Mouse (Mus musculus): ENCODE measurements around the gene Rbbp8nl.
"Not testable (repeated sequence)": the region's sequence is repeated elsewhere in the genome, so short reads cannot be mapped to it uniquely, and the experiment has no call there.

The Rbbp8nl gene

GRCm38 (mm10) chr2:180290503-180290902 is 824 bp upstream of the Rbbp8nl start:
- no peak for DNase-seq (ENCODE audit: low read depth in 2 of 2, low spot score in 2 of 2)

GRCm38 (mm10) chr2:180288966-180289365 is 713 bp downstream of the Rbbp8nl start:
- no peak for DNase-seq (ENCODE audit: low read depth in 2 of 2, low spot score in 2 of 2)

DNA sequence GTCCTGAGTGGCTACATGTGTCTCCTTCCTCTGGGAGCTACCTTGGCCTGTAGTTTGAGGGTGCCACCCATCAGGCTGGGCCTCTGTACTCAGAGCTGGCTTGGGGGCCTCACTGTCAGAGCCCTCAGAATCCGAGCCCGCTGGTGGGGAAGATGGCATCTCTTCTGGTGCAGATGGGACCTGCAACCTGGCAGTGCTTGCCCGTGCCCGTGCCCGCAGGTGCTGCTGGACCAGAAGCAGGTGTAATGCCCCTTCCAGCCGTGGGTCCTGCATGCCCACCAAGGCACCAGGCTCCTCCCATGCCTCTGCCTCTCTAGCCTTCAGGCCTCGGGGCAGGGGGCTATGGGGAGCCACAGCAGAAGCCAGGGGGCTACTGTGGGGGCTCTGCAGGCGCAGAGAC is 10.4 kb downstream of the Rbbp8nl start:
- DNase-seq (ENCODE audit: low read depth in 2 of 2, low spot score in 2 of 2), result no peak

GRCm38 (mm10) chr2:180277773-180278320 is 11.8 kb downstream of the Rbbp8nl start:
- DNase-seq (ENCODE audit: low read depth in 2 of 2, low spot score in 2 of 2), result no peak

- peak; percentile 77 to 84 for DNase-seq (ENCODE audit: low read depth in 2 of 2, low spot score in 2 of 2)
Measured at GRCm38 (mm10) chr2:180276851-180277259, 12.8 kb downstream of the Rbbp8nl start.

DNA sequence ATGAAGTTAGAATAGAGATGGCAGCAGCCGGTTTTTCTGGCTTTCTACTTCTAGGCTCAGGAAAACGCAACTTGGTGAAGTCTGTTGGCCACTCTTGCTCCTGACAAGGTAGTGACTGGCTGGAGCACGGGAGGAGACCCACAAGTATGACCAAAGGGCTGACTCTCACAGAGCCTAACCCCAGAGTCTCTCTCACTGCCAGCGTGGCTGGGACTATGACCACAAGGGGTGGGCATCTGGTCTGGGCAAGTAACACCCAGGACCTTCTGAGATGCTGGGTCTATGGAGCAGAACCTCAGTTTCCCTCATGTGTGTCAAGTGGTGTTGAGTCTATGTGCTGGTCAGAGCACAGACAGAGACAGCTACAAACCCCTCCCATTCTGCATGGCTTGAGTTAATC is 13.3 kb downstream of the Rbbp8nl start:
- peak in 1 of 2 experiments; percentile 19 for DNase-seq (ENCODE audit: low read depth in 2 of 2, low spot score in 2 of 2)

DNA sequence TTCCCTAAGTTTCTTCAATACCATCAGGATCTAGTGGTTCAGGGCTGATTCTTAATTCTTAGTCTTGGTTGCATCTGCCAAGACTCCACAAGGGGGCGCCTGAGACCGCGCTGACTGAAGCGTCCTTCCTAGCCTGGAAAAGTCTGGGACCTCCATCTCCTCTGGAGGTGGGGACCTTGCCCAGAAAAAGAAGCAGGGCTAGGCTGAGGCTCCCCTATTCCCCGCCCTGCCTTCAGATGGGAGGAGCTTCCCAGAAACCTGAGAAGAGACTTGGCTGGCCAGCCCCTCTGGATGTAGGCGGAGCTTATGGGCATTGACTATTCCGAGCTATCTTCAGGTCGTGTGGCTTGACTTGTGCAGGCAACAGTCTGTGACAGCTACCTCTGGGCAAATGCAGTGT is 13.8 kb downstream of the Rbbp8nl start:
- peak; percentile 72 to 77 for DNase-seq (ENCODE audit: low read depth in 2 of 2, low spot score in 2 of 2)

DNA sequence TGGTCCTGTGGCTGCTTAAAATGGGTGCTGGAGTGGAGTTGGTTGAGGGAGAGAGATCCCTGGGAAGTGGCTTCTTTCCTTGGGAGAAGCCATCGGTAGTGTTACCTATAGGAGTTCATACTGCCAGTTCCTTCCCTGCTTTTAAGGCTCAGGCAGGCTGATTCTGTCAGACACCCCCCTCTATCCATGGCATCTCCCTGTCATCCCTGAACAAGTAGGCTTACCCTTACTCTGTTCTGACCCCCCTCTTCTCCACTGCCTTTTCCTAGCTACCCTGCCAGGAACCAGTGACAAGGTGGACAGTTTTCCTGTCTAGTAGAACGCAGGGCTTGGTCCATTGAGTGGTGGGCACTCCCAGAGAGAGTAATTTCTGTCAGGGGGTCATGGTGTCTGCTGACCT is 15.2 kb downstream of the Rbbp8nl start:
- no peak for DNase-seq (ENCODE audit: low read depth in 2 of 2, low spot score in 2 of 2)

GRCm38 (mm10) chr2:180273394-180274244 is 16.1 kb downstream of the Rbbp8nl start, which contains the start of gene Cables2:
Gene Cables2, minus strand, starts transcription at chr2:180273496.
- DNase-seq (ENCODE audit: low read depth in 2 of 2, low spot score in 2 of 2), result peak; percentile 86 to 88

GRCm38 (mm10) chr2:180272884-180273321 is 16.8 kb downstream of the Rbbp8nl start:
- peak in 1 of 2 experiments; percentile 25 for DNase-seq (ENCODE audit: low read depth in 2 of 2, low spot score in 2 of 2)

DNA sequence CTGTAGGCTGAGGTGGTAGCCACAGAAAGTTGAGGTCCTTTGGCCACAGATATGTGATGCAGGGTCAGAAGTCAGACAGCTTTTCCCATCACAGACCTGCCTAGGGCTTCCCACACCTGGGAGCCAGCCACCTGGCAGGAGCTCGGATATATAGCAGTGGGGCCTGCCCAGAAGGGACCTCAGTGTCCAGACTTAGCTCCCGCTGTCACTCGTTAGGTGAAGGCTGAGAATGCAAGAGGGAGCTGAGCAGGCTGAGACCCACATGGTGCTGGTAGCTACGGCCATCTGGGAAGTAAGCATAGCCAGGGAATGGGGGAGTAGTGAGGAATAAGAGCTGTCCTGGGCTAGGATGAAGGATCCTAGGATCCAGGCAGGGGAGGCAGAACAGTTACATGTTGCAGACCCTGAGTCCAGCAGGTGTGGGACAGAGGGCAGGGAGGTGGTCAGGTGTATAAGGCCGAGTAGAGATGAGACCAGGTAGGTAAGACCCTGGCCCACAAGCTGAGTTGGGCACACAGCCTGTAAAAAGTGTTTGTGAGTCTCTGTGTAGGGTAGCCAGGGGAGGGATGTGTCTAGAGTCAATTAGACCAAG is 17.8 kb downstream of the Rbbp8nl start:
- DNase-seq (ENCODE audit: low read depth in 2 of 2, low spot score in 2 of 2), result no peak

DNA sequence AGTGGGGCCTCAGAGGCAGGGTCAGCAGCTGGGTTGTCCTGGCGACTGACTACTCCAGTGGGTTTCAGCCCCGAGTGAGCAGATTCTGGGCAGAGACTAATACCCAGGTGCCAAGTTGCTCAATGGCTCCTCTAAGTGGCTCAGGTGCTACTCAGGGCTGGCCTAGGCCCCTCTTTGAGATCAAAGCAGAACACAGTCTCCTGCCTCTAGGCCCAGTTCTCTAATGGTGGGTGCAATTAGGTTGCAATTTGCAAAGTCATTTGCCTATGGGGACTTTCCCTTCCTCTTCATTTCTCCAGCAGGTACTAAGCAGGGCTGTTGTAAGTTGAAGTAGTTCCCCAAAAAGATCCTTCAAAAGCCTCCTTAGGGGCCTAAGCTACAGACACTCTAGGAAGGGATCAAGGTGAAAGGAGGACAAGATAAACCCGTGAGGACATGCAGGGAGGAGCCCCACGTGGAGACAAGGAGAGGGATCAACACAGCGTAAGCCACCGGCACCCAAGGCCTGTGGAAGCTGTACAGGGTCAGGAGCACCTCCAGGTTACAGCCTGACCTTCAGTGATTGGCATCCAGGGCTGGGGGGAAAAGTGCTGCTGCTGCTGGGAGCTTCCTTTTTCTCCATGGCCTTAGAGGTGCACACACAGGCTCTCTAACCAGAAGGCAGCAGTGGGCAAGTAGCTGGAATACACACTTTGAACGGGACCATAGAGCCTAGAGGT is 19.0 kb downstream of the Rbbp8nl start:
- no peak for DNase-seq (ENCODE audit: low read depth in 2 of 2, low spot score in 2 of 2)

- no peak for DNase-seq (ENCODE audit: low read depth in 2 of 2, low spot score in 2 of 2)
Measured at GRCm38 (mm10) chr2:180269329-180269728, 20.4 kb downstream of the Rbbp8nl start.

- no peak for DNase-seq (ENCODE audit: low read depth in 2 of 2, low spot score in 2 of 2)
Measured at GRCm38 (mm10) chr2:180267955-180268354, 21.7 kb downstream of the Rbbp8nl start.

- DNase-seq (ENCODE audit: low read depth in 2 of 2, low spot score in 2 of 2), result no peak
Measured at GRCm38 (mm10) chr2:180262891-180263290, 26.8 kb downstream of the Rbbp8nl start.

- DNase-seq (ENCODE audit: low read depth in 2 of 2, low spot score in 2 of 2), result no peak
Measured at GRCm38 (mm10) chr2:180262441-180262840, 27.2 kb downstream of the Rbbp8nl start.

GRCm38 (mm10) chr2:180261901-180262300 is 27.8 kb downstream of the Rbbp8nl start:
- DNase-seq (ENCODE audit: low read depth in 2 of 2, low spot score in 2 of 2), result no peak

GRCm38 (mm10) chr2:180260610-180261480 is 28.8 kb downstream of the Rbbp8nl start:
- DNase-seq (ENCODE audit: low read depth in 2 of 2, low spot score in 2 of 2), result no peak

GRCm38 (mm10) chr2:180259826-180260609 is 29.7 kb downstream of the Rbbp8nl start:
- not testable (repeated sequence) for DNase-seq (ENCODE audit: low read depth in 2 of 2, low spot score in 2 of 2)

Measured in CD8-positive naive resting alpha-beta T cell, adult 2 months (primary cell).